34 mouse cellular contexts compared by ENCODE assay signal in genomic region chr13:3799386-3799785, GRCm38 (mm10). TPM values are rescaled to one million over a fixed set of nuclear protein-coding genes. Genes with fewer than 3 reads are reported as not detected.
DNase-seq lines count a peak whose midpoint lies in the region; ATAC-seq and TF ChIP-seq lines count a peak whose summit lies in the region.
"Had no signal": no experiment of that assay in that cellular context is flagged by ENCODE, and none has a peak within 500 bp of the region (broad histone marks: within the 10 kb centered on the region; RNA-seq: fewer than 3 reads in every experiment).

No protein-coding gene starts in this region.

- 0 out of 2 replicates have a peak, but pooled peaks cover 5% of the 10 kb centered on the region for H3K4me1 ChIP-seq in embryonic facial prominence, embryonic 14.5 days (ENCODE audit: control insufficient read depth, insufficient read depth, low read length)
- H3K4me1 ChIP-seq in embryonic facial prominence, embryonic 10.5 days = peaks cover 6% of the 10 kb centered on the region; the same call in 1 of the 2 replicates
- H3K4me1 ChIP-seq in heart, embryonic 16.5 days (ENCODE audit: control insufficient read depth, insufficient read depth, low read length) = peaks cover 8% of the 10 kb centered on the region
- no peaks in the 10 kb centered on the region; the same call in 1 of the 2 replicates for H3K4me1 ChIP-seq in heart, adult 2 months (ENCODE audit: control insufficient read depth, insufficient read depth, low read length)
- H3K4me1 ChIP-seq in limb, embryonic 11.5 days (ENCODE audit: control insufficient read depth, insufficient read depth, low read length) = no peaks in the 10 kb centered on the region
- H3K4me1 ChIP-seq in limb, embryonic 10.5 days = peaks cover 9% of the 10 kb centered on the region; the same call in 1 of the 2 replicates
- no peaks in the 10 kb centered on the region for H3K4me1 ChIP-seq in stomach, embryonic 15.5 days
- H3K4me1 ChIP-seq: forebrain, embryonic 13.5 days; hindbrain, embryonic 10.5 days; megakaryocyte, embryonic 14.5 days had no signal

- H3K27ac ChIP-seq in embryonic facial prominence, embryonic 14.5 days (replicated peaks; ENCODE audit: low read depth, low read length) = 0 out of 2 replicates have a peak overlapping the region, but pooled peaks have one; percentile 33
- no peak overlapping the region for H3K27ac ChIP-seq in embryonic facial prominence, embryonic 10.5 days (replicated peaks)
- peak overlapping the region; percentile 39 for H3K27ac ChIP-seq in heart, embryonic 16.5 days (ENCODE audit: low read length)
- no peak overlapping the region for H3K27ac ChIP-seq in heart, adult 2 months
- H3K27ac ChIP-seq in limb, embryonic 11.5 days (replicated peaks; ENCODE audit: low read depth, low read length) = no peak overlapping the region
- no peak overlapping the region for H3K27ac ChIP-seq in limb, embryonic 10.5 days
- H3K27ac ChIP-seq in stomach, embryonic 15.5 days = no peak overlapping the region
- no peak overlapping the region for H3K27ac ChIP-seq in layer of hippocampus, adult 2 months
- H3K27ac ChIP-seq: forebrain, embryonic 13.5 days; hindbrain, embryonic 10.5 days; kidney, embryonic 15.5 days; limb, embryonic 13.5 days had no signal

- H3K4me3 ChIP-seq in embryonic facial prominence, embryonic 14.5 days (ENCODE audit: low read depth, low read length) = no peak overlapping the region
- no peak overlapping the region for H3K4me3 ChIP-seq in embryonic facial prominence, embryonic 10.5 days
- H3K4me3 ChIP-seq in heart, embryonic 16.5 days (ENCODE audit: low read length) = no peak overlapping the region
- no peak overlapping the region for H3K4me3 ChIP-seq in heart, adult 2 months
- H3K4me3 ChIP-seq in limb, embryonic 11.5 days (ENCODE audit: low read depth, low read length) = no peak overlapping the region
- H3K4me3 ChIP-seq in limb, embryonic 10.5 days = no peak overlapping the region
- no peak overlapping the region for H3K4me3 ChIP-seq in stomach, embryonic 15.5 days (replicated peaks)
- no peak overlapping the region for H3K4me3 ChIP-seq in layer of hippocampus, adult 2 months
- H3K4me3 ChIP-seq: forebrain, embryonic 13.5 days; hindbrain, embryonic 10.5 days; kidney, embryonic 15.5 days; limb, embryonic 13.5 days; megakaryocyte, embryonic 14.5 days had no signal

- no peak for TF ChIP-seq EP300 in heart, adult 2 months (IDR thresholded peaks at IDR 0.05; ENCODE audit: insufficient read depth, low read depth, low read length)

- 30% methylated on average over 3 of the region's 3 CpGs for WGBS in embryonic facial prominence, embryonic 14.5 days
- WGBS in embryonic facial prominence, embryonic 10.5 days = 72% methylated on average over 3 of the region's 3 CpGs
- 17% methylated on average over 3 of the region's 3 CpGs for WGBS in heart, embryonic 16.5 days
- WGBS in heart, adult 2 months = 35% methylated on average over 3 of the region's 3 CpGs
- 16% methylated on average over 3 of the region's 3 CpGs for WGBS in limb, embryonic 11.5 days
- WGBS in limb, embryonic 10.5 days = 30% methylated on average over 3 of the region's 3 CpGs
- 18% methylated on average over 3 of the region's 3 CpGs for WGBS in stomach, embryonic 15.5 days

- no peak overlapping the region for H3K4me2 ChIP-seq in embryonic facial prominence, embryonic 14.5 days (ENCODE audit: low read depth, low read length)
- peak overlapping the region; percentile 15; the same call in 1 of the 2 replicates for H3K4me2 ChIP-seq in heart, embryonic 16.5 days (ENCODE audit: low read depth, low read length)
- no peak overlapping the region for H3K4me2 ChIP-seq in limb, embryonic 11.5 days (ENCODE audit: low read depth, severe bottlenecking)
- no peak overlapping the region for H3K4me2 ChIP-seq in stomach, embryonic 15.5 days
- H3K4me2 ChIP-seq: forebrain, embryonic 13.5 days; kidney, embryonic 15.5 days; limb, embryonic 13.5 days; liver, embryonic 11.5 days had no signal

- DNase-seq in embryonic facial prominence, embryonic 14.5 days (ENCODE audit: low spot score) = no peak
- DNase-seq in embryonic facial prominence, embryonic 10.5 days (ENCODE audit: low spot score) = no peak
- no peak for DNase-seq in heart, adult 2 months
- peak; percentile 23 for DNase-seq in limb, embryonic 11.5 days (ENCODE audit: low spot score)
- no peak for DNase-seq in limb, embryonic 10.5 days (ENCODE audit: low spot score)
- no peak for DNase-seq in layer of hippocampus, adult 2 months (ENCODE audit: low spot score in 2 of 2)
- DNase-seq: adrenal gland, postnatal 10 days; cerebellum, adult 8-10 months; cerebellum, postnatal 25 days; gastrocnemius, postnatal 14 days; kidney, adult 11 months; layer of hippocampus, adult 9-11 months; lung, postnatal 4 days; midbrain, embryonic 14.5 days; thymus, adult 18-20 months; thymus, postnatal 25 days had no signal

- TF ChIP-seq CTCF in heart, adult 2 months (IDR thresholded peaks at IDR 0.05) = no peak
- TF ChIP-seq CTCF in layer of hippocampus, adult 2 months (conservative IDR thresholded peaks at IDR 0.05) = no peak

- H3K9me3 ChIP-seq in embryonic facial prominence, embryonic 14.5 days (ENCODE audit: control insufficient read depth, low read length) = no peaks in the 10 kb centered on the region
- no peaks in the 10 kb centered on the region for H3K9me3 ChIP-seq in embryonic facial prominence, embryonic 10.5 days
- no peaks in the 10 kb centered on the region for H3K9me3 ChIP-seq in heart, embryonic 16.5 days (replicated peaks; ENCODE audit: control insufficient read depth, low read length)
- H3K9me3 ChIP-seq in limb, embryonic 11.5 days (ENCODE audit: control insufficient read depth, low read length) = no peaks in the 10 kb centered on the region
- H3K9me3 ChIP-seq in limb, embryonic 10.5 days (replicated peaks) = no peaks in the 10 kb centered on the region
- H3K9me3 ChIP-seq in stomach, embryonic 15.5 days = no peaks in the 10 kb centered on the region
- H3K9me3 ChIP-seq: forebrain, embryonic 13.5 days; G1E; hindbrain, embryonic 10.5 days; kidney, embryonic 15.5 days; limb, embryonic 13.5 days had no signal

- TF ChIP-seq POLR2A in heart, adult 2 months (IDR thresholded peaks at IDR 0.05; ENCODE audit: insufficient read depth, low read depth, low read length) = no peak

- intact Hi-C loops in heart, adult 2 months (cut with DNase I) = no loop called here

- no peak for ATAC-seq in embryonic facial prominence, embryonic 14.5 days (ENCODE audit: low read depth)
- ATAC-seq in heart, embryonic 16.5 days (replicated peaks; ENCODE audit: extremely low read depth, insufficient read depth, low FRiP score) = no peak
- no peak for ATAC-seq in limb, embryonic 11.5 days (ENCODE audit: insufficient number of reproducible peaks, low FRiP score, low TSS enrichment, low read depth)
- peak; percentile 53; the same call in 1 of the 2 replicates for ATAC-seq in stomach, embryonic 15.5 days (ENCODE audit: insufficient read depth, low FRiP score, low read depth)
- ATAC-seq: forebrain, embryonic 13.5 days; hindbrain, embryonic 16.5 days had no signal

- no peaks in the 10 kb centered on the region for H3K36me3 ChIP-seq in embryonic facial prominence, embryonic 14.5 days (ENCODE audit: control insufficient read depth, insufficient read depth, low read length)
- H3K36me3 ChIP-seq in embryonic facial prominence, embryonic 10.5 days (replicated peaks) = no peaks in the 10 kb centered on the region
- H3K36me3 ChIP-seq in heart, embryonic 16.5 days (ENCODE audit: control insufficient read depth, insufficient read depth) = no peaks in the 10 kb centered on the region
- H3K36me3 ChIP-seq in heart, adult 2 months (ENCODE audit: control insufficient read depth, insufficient read depth, low read length) = no peaks in the 10 kb centered on the region
- no peaks in the 10 kb centered on the region for H3K36me3 ChIP-seq in limb, embryonic 11.5 days (ENCODE audit: control insufficient read depth, insufficient read depth, low read length)
- no peaks in the 10 kb centered on the region for H3K36me3 ChIP-seq in limb, embryonic 10.5 days
- H3K36me3 ChIP-seq in stomach, embryonic 15.5 days = no peaks in the 10 kb centered on the region
- H3K36me3 ChIP-seq: G1E; hindbrain, embryonic 10.5 days; kidney, embryonic 15.5 days; limb, embryonic 13.5 days had no signal

- H3K79me2 ChIP-seq in heart, adult 2 months (replicated peaks; ENCODE audit: control insufficient read depth, insufficient read depth, low read length) = no peaks in the 10 kb centered on the region

- H3K9ac ChIP-seq in embryonic facial prominence, embryonic 14.5 days (ENCODE audit: low read depth, low read length) = no peak overlapping the region
- no peak overlapping the region for H3K9ac ChIP-seq in heart, embryonic 16.5 days (ENCODE audit: low read length)
- H3K9ac ChIP-seq in heart, adult 2 months (ENCODE audit: low read depth, low read length) = no peak overlapping the region
- H3K9ac ChIP-seq in limb, embryonic 11.5 days (ENCODE audit: low read length) = no peak overlapping the region
- no peak overlapping the region for H3K9ac ChIP-seq in stomach, embryonic 15.5 days
- H3K9ac ChIP-seq: forebrain, embryonic 13.5 days; kidney, embryonic 15.5 days; limb, embryonic 13.5 days had no signal

- no peaks in the 10 kb centered on the region for H3K27me3 ChIP-seq in embryonic facial prominence, embryonic 14.5 days (replicated peaks; ENCODE audit: control insufficient read depth, insufficient read depth, low read length)
- no peaks in the 10 kb centered on the region for H3K27me3 ChIP-seq in embryonic facial prominence, embryonic 10.5 days (replicated peaks; ENCODE audit: low read depth, poor library complexity, severe bottlenecking)
- H3K27me3 ChIP-seq in heart, embryonic 16.5 days (ENCODE audit: control insufficient read depth, insufficient read depth, low read length) = no peaks in the 10 kb centered on the region
- no peaks in the 10 kb centered on the region for H3K27me3 ChIP-seq in heart, adult 2 months (ENCODE audit: control insufficient read depth, insufficient read depth, low read length)
- H3K27me3 ChIP-seq in limb, embryonic 11.5 days (ENCODE audit: control insufficient read depth, insufficient read depth, low read length) = no peaks in the 10 kb centered on the region
- H3K27me3 ChIP-seq in limb, embryonic 10.5 days (ENCODE audit: low read depth, poor library complexity, severe bottlenecking) = no peaks in the 10 kb centered on the region
- no peaks in the 10 kb centered on the region for H3K27me3 ChIP-seq in stomach, embryonic 15.5 days (replicated peaks)
- H3K27me3 ChIP-seq: forebrain, embryonic 13.5 days; kidney, embryonic 15.5 days; limb, embryonic 13.5 days had no signal

RNA-seq across cellular contexts. Expression of gene Calml3, which starts 4.7 kb away (rescaled TPM):
- polyA plus RNA-seq in embryonic facial prominence, embryonic 14.5 days (2014; fragmentation: Nextera tagmentation; extraction: Ambion mirVana) = 7.1 and 10.7 TPM in 2 replicates
- polyA plus RNA-seq in embryonic facial prominence, embryonic 10.5 days (2016; fragmentation: Nextera tagmentation; extraction: Ambion mirVana) = not detected in 2 replicates
- polyA plus RNA-seq in heart, embryonic 16.5 days (2015; fragmentation: Nextera tagmentation; extraction: Ambion mirVana) = 0.14 and 0.22 TPM in 2 replicates
- not detected for total RNA-seq in heart, adult 2 months (2021)
- polyA plus RNA-seq in heart, adult 2 months (2012; rRNA removed) = 2.7 TPM in 1 of 2 replicates, not detected in the other
- polyA plus RNA-seq in limb, embryonic 11.5 days (2014; fragmentation: Nextera tagmentation; extraction: Ambion mirVana) = 0.27 and 0.96 TPM in 2 replicates
- polyA plus RNA-seq in limb, embryonic 10.5 days (2016; fragmentation: Nextera tagmentation; extraction: Ambion mirVana) = not detected in 2 replicates
- polyA plus RNA-seq in stomach, embryonic 15.5 days (2015; fragmentation: Nextera tagmentation; extraction: Ambion mirVana) = 3.8 and 10.9 TPM in 2 replicates
- not detected for total RNA-seq in layer of hippocampus, adult 2 months (2021)
- total RNA-seq: adrenal gland, postnatal 10 days; gastrocnemius, postnatal 14 days; granulocyte monocyte progenitor cell, adult 5-6 weeks; left cerebral cortex, postnatal 10 days; monocyte, adult 5-6 weeks had no signal
- polyA plus RNA-seq: forebrain, embryonic 13.5 days; G1E; heart, postnatal 0 days; hindbrain, embryonic 16.5 days; large intestine, adult 2 months; liver, embryonic 16.5 days; midbrain, embryonic 14.5 days; neural tube, embryonic 14.5 days had no signal

RNA-seq across cellular contexts. Expression of gene Calm4, which starts 38.2 kb away (rescaled TPM):
- 25.4 and 99.1 TPM in 2 replicates for polyA plus RNA-seq in embryonic facial prominence, embryonic 14.5 days (2014; fragmentation: Nextera tagmentation; extraction: Ambion mirVana)
- polyA plus RNA-seq in embryonic facial prominence, embryonic 10.5 days (2016; fragmentation: Nextera tagmentation; extraction: Ambion mirVana) = not detected in 2 replicates
- 0.16 TPM in 1 of 2 replicates, not detected in the other for polyA plus RNA-seq in heart, embryonic 16.5 days (2015; fragmentation: Nextera tagmentation; extraction: Ambion mirVana)
- not detected for total RNA-seq in heart, adult 2 months (2021)
- not detected in 2 replicates for polyA plus RNA-seq in heart, adult 2 months (2012; rRNA removed)
- polyA plus RNA-seq in limb, embryonic 11.5 days (2014; fragmentation: Nextera tagmentation; extraction: Ambion mirVana) = not detected in 2 replicates
- not detected in 2 replicates for polyA plus RNA-seq in limb, embryonic 10.5 days (2016; fragmentation: Nextera tagmentation; extraction: Ambion mirVana)
- 0.39 TPM in 1 of 2 replicates, not detected in the other for polyA plus RNA-seq in stomach, embryonic 15.5 days (2015; fragmentation: Nextera tagmentation; extraction: Ambion mirVana)
- total RNA-seq in layer of hippocampus, adult 2 months (2021) = not detected
- total RNA-seq: adrenal gland, postnatal 10 days; G1E; gastrocnemius, postnatal 14 days; granulocyte monocyte progenitor cell, adult 5-6 weeks; left cerebral cortex, postnatal 10 days; monocyte, adult 5-6 weeks had no signal
- polyA plus RNA-seq: forebrain, embryonic 13.5 days; G1E; heart, postnatal 0 days; hindbrain, embryonic 10.5 days; large intestine, adult 2 months; limb, embryonic 13.5 days; liver, embryonic 11.5 days; liver, embryonic 16.5 days; lung, postnatal 0 days; midbrain, embryonic 14.5 days; neural tube, embryonic 14.5 days had no signal

RNA-seq across cellular contexts. Expression of gene Calm5, which starts 54.6 kb away (rescaled TPM):
- polyA plus RNA-seq in embryonic facial prominence, embryonic 14.5 days (2014; fragmentation: Nextera tagmentation; extraction: Ambion mirVana) = 0.58 and 0.74 TPM in 2 replicates
- not detected in 2 replicates for polyA plus RNA-seq in embryonic facial prominence, embryonic 10.5 days (2016; fragmentation: Nextera tagmentation; extraction: Ambion mirVana)
- not detected in 2 replicates for polyA plus RNA-seq in heart, embryonic 16.5 days (2015; fragmentation: Nextera tagmentation; extraction: Ambion mirVana)
- not detected for total RNA-seq in heart, adult 2 months (2021)
- polyA plus RNA-seq in heart, adult 2 months (2012; rRNA removed) = not detected in 2 replicates
- polyA plus RNA-seq in limb, embryonic 11.5 days (2014; fragmentation: Nextera tagmentation; extraction: Ambion mirVana) = not detected in 2 replicates
- not detected in 2 replicates for polyA plus RNA-seq in limb, embryonic 10.5 days (2016; fragmentation: Nextera tagmentation; extraction: Ambion mirVana)
- not detected in 2 replicates for polyA plus RNA-seq in stomach, embryonic 15.5 days (2015; fragmentation: Nextera tagmentation; extraction: Ambion mirVana)
- total RNA-seq in layer of hippocampus, adult 2 months (2021) = not detected
- total RNA-seq: adrenal gland, postnatal 10 days; G1E; gastrocnemius, postnatal 14 days; granulocyte monocyte progenitor cell, adult 5-6 weeks; left cerebral cortex, postnatal 10 days; monocyte, adult 5-6 weeks had no signal
- polyA plus RNA-seq: forebrain, embryonic 13.5 days; G1E; heart, postnatal 0 days; hindbrain, embryonic 10.5 days; hindbrain, embryonic 16.5 days; kidney, embryonic 15.5 days; large intestine, adult 2 months; limb, embryonic 13.5 days; liver, embryonic 11.5 days; liver, embryonic 16.5 days; lung, postnatal 0 days; midbrain, embryonic 14.5 days; neural tube, embryonic 14.5 days had no signal

Comparison
In these comparisons a context has a peak if more than half of its experiments do, and no peak if none do; other contexts are left out.
1. H3K27ac ChIP-seq: peak in embryonic facial prominence, embryonic 14.5 days (single experiment) and heart, embryonic 16.5 days (single experiment); none in embryonic facial prominence, embryonic 10.5 days (single experiment), heart, adult 2 months (single experiment), limb, embryonic 11.5 days (single experiment), limb, embryonic 10.5 days (single experiment), stomach, embryonic 15.5 days (single experiment) and layer of hippocampus, adult 2 months (single experiment).
2. RNA of gene Calm4, which starts 38.2 kb away (polyA plus RNA-seq): 25.4 to 99.1 TPM in embryonic facial prominence, embryonic 14.5 days; 0.39 TPM in stomach, embryonic 15.5 days, not detected in limb, embryonic 10.5 days, not detected in embryonic facial prominence, embryonic 10.5 days, 0.16 TPM in heart, embryonic 16.5 days, not detected in heart, adult 2 months and not detected in limb, embryonic 11.5 days; every median in the first group is over 10 times any median in the second.